ENCODE assay signal across 12 mouse cellular contexts in the genomic region with DNA sequence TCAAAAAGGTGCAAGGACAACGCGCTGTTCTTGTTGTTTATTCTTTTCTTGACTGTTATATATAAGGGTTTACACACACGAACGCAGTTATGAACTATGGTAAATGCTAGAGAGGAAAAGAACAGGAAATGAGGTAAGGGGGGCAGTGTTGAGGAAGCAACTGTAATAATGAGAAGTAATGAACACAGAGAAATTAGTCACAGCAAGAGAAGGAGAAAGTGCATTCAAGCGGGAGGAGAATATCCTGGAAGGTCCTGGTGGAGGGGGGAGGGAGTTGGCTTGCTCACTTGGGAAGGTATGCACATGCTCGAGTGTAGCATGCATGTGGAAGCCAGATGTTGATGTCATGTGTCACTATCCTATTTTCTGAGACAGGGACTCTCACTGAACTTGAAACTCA. TPM values are rescaled to one million over a fixed set of nuclear protein-coding genes. Genes with fewer than 3 reads are reported as not detected.
DNase-seq lines count a peak whose midpoint lies in the region; ATAC-seq lines count a peak whose summit lies in the region.
"Had no signal": no experiment of that assay in that cellular context is flagged by ENCODE, and none has a peak within 500 bp of the region (broad histone marks: within the 10 kb centered on the region; RNA-seq: fewer than 3 reads in every experiment).

No protein-coding gene starts in this region.

- peaks cover 22% of the 10 kb centered on the region for H3K4me1 ChIP-seq in kidney, embryonic 14.5 days (ENCODE audit: control insufficient read depth, insufficient read depth, low read length)
- peaks cover 11% of the 10 kb centered on the region for H3K4me1 ChIP-seq in limb, embryonic 11.5 days (ENCODE audit: control insufficient read depth, insufficient read depth, low read length)
- no peaks in the 10 kb centered on the region for H3K4me1 ChIP-seq in forebrain, embryonic 16.5 days (replicated peaks; ENCODE audit: control insufficient read depth, insufficient read depth, low read length)
- H3K4me1 ChIP-seq: midbrain, embryonic 10.5 days had no signal

- peak overlapping the region; percentile 57; the same call in 1 of the 2 replicates for H3K27ac ChIP-seq in kidney, embryonic 14.5 days (ENCODE audit: low read depth, low read length)
- no peak overlapping the region for H3K27ac ChIP-seq in limb, embryonic 11.5 days (replicated peaks; ENCODE audit: low read depth, low read length)
- H3K27ac ChIP-seq in forebrain, embryonic 16.5 days (ENCODE audit: low read length) = no peak overlapping the region
- H3K27ac ChIP-seq: midbrain, embryonic 10.5 days had no signal

- no peak for DNase-seq in kidney, postnatal 36 days
- DNase-seq in CD4-positive helper T cell, adult 2 months (ENCODE audit: low read depth, low spot score) = peak; percentile 28
- DNase-seq in embryo, embryonic 11.5 days (ENCODE audit: low read depth, low spot score) = peak; percentile 27
- peak; percentile 52 for DNase-seq in limb, embryonic 11.5 days (ENCODE audit: low spot score)
- no peak for DNase-seq in adrenal gland, postnatal 25 days
- no peak for DNase-seq in adrenal gland, postnatal 10 days
- DNase-seq: cerebellum, adult 8-10 months; gastrocnemius, postnatal 36 days; right cerebral cortex, adult 18-20 months had no signal

- no peak overlapping the region for H3K4me3 ChIP-seq in kidney, embryonic 14.5 days (ENCODE audit: low read length)
- H3K4me3 ChIP-seq in limb, embryonic 11.5 days (ENCODE audit: low read depth, low read length) = no peak overlapping the region
- H3K4me3 ChIP-seq in forebrain, embryonic 16.5 days (replicated peaks; ENCODE audit: low read length) = no peak overlapping the region
- H3K4me3 ChIP-seq: midbrain, embryonic 10.5 days had no signal

- ATAC-seq in kidney, embryonic 14.5 days (ENCODE audit: low FRiP score, low TSS enrichment) = no peak
- ATAC-seq in limb, embryonic 11.5 days (ENCODE audit: insufficient number of reproducible peaks, low FRiP score, low TSS enrichment, low read depth) = no peak
- ATAC-seq in forebrain, embryonic 16.5 days = no peak

- no peaks in the 10 kb centered on the region for H3K9me3 ChIP-seq in kidney, embryonic 14.5 days (ENCODE audit: control insufficient read depth, low read length)
- no peaks in the 10 kb centered on the region for H3K9me3 ChIP-seq in limb, embryonic 11.5 days (ENCODE audit: control insufficient read depth, low read length)
- no peaks in the 10 kb centered on the region for H3K9me3 ChIP-seq in forebrain, embryonic 16.5 days (ENCODE audit: control insufficient read depth, low read length)
- H3K9me3 ChIP-seq: midbrain, embryonic 10.5 days had no signal

- 51% methylated on average over 6 of the region's 6 CpGs for WGBS in kidney, embryonic 14.5 days
- 61% methylated on average over 6 of the region's 6 CpGs for WGBS in limb, embryonic 11.5 days
- WGBS in forebrain, embryonic 16.5 days = 83% methylated on average over 6 of the region's 6 CpGs

- no peak overlapping the region for H3K4me2 ChIP-seq in kidney, embryonic 14.5 days (replicated peaks; ENCODE audit: low read depth, low read length)
- H3K4me2 ChIP-seq in limb, embryonic 11.5 days (ENCODE audit: low read depth, severe bottlenecking) = no peak overlapping the region
- no peak overlapping the region for H3K4me2 ChIP-seq in forebrain, embryonic 16.5 days (ENCODE audit: low read length)

- H3K27me3 ChIP-seq in kidney, embryonic 14.5 days (ENCODE audit: control insufficient read depth, insufficient read depth, low read length) = no peaks in the 10 kb centered on the region
- H3K27me3 ChIP-seq in limb, embryonic 11.5 days (ENCODE audit: control insufficient read depth, insufficient read depth, low read length) = no peaks in the 10 kb centered on the region
- H3K27me3 ChIP-seq in forebrain, embryonic 16.5 days (replicated peaks; ENCODE audit: control insufficient read depth, insufficient read depth, low read length) = no peaks in the 10 kb centered on the region

- H3K9ac ChIP-seq in kidney, embryonic 14.5 days (ENCODE audit: low read depth, low read length) = no peak overlapping the region
- no peak overlapping the region for H3K9ac ChIP-seq in limb, embryonic 11.5 days (ENCODE audit: low read length)
- H3K9ac ChIP-seq in forebrain, embryonic 16.5 days (replicated peaks; ENCODE audit: low read depth, low read length) = no peak overlapping the region

- H3K36me3 ChIP-seq in kidney, embryonic 14.5 days (ENCODE audit: control insufficient read depth, insufficient read depth, low read length) = no peaks in the 10 kb centered on the region
- H3K36me3 ChIP-seq in limb, embryonic 11.5 days (ENCODE audit: control insufficient read depth, insufficient read depth, low read length) = no peaks in the 10 kb centered on the region
- no peaks in the 10 kb centered on the region for H3K36me3 ChIP-seq in forebrain, embryonic 16.5 days (ENCODE audit: control insufficient read depth, insufficient read depth)
- H3K36me3 ChIP-seq: midbrain, embryonic 10.5 days had no signal

RNA-seq across cellular contexts. Expression of a gene that starts 39.9 kb away (rescaled TPM):
- polyA plus RNA-seq in kidney, embryonic 14.5 days (2014; fragmentation: Nextera tagmentation; extraction: Ambion mirVana) = 107 and 115 TPM in 2 replicates
- 111 and 112 TPM in 2 replicates for polyA plus RNA-seq in limb, embryonic 11.5 days (2014; fragmentation: Nextera tagmentation; extraction: Ambion mirVana)
- 23.7 and 23.8 TPM in 2 replicates for polyA plus RNA-seq in forebrain, embryonic 16.5 days (2015; fragmentation: Nextera tagmentation; extraction: Ambion mirVana)
- 71.2 and 72.6 TPM in 2 replicates for total RNA-seq in adrenal gland, postnatal 25 days (2021)
- total RNA-seq in adrenal gland, postnatal 10 days (2021) = 10 to 100 TPM; 71.0 to 89.6 TPM

Comparison
In these comparisons a context has a peak if more than half of its experiments do, and no peak if none do; other contexts are left out.
1. DNase-seq: peak in CD4-positive helper T cell, adult 2 months (single experiment), embryo, embryonic 11.5 days (single experiment) and limb, embryonic 11.5 days (single experiment); none in kidney, postnatal 36 days (0 of 2), adrenal gland, postnatal 25 days (single experiment) and adrenal gland, postnatal 10 days (single experiment).